Mouse (Mus musculus): ENCODE measurements around the gene Bcas2.
A peak's percentile ranks its signal among the peaks of the same experiment; 100 is the strongest.

Gene Bcas2

GRCm38 (mm10) chr3:103171505-103172267 lies at the start of gene Bcas2:
Gene Bcas2 (plus strand): TSS chr3:103171655.
- DNase-seq (ENCODE audit: low spot score) = peak; percentile 98

DNA sequence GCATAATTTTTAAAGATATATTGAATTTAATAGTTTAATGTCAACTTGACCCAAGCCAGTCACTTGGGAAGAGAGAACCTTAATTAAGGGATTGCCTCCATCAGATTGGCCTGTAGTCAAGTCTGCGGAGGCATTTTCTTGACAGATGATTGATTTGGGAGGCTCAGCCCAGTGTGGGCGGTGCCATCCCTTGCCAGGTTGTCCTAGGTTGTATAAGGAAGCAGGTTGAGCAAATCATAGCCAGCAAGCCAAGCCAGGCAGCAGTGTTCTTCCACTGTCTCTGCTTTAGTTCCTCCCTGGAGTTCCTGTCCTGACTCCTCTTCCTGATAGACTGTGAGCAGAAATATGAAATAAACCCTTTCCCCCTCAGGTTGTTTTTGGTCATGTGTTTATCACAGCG lies 47.8 kb upstream of the Bcas2 start:
- no peak for DNase-seq (ENCODE audit: low spot score)

- DNase-seq (ENCODE audit: low spot score) = no peak
Measured at GRCm38 (mm10) chr3:103126138-103126537, 45.3 kb upstream of the Bcas2 start.

DNA sequence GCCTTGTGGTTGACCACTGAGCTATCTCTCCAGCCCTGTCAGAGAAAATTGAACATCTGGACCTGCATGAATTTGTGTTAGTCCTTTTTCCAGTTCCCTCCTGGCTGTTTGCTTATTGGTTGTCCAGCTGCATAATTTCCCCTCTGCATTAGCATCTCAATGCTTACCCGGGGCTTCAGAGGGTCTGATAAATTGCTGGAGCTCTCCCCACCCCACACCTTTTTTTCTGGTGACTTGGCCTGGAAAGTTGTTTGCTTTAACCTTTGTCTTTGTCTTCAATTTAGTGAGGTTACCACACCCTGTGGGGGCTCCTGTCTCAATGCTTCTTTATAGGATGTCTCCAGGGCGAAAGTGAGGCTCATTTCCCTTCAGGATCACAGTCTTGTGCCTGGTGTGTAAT lies 44.3 kb upstream of the Bcas2 start:
- no peak for DNase-seq (ENCODE audit: low spot score)

DNA sequence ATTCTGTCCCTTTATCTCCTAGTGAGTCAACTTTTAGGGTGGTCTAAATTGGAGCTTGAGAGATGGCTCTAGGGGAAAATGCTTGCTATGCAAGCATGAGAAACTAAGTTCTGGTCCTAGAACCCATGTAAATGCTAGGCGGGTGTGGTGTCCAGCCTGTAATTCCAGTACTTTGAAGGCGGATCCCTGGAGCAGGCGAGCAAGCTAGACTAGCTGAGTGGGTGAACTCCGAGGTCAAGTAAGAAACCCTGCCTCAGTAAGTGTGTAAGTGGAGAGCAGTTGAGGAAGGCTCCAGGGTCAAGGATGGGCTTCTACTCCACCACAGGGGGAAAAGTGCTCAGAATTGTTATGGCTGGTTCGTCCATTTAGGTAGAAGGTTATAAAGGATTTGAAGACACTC lies 43.7 kb upstream of the Bcas2 start:
- DNase-seq (ENCODE audit: low spot score) = no peak

DNA sequence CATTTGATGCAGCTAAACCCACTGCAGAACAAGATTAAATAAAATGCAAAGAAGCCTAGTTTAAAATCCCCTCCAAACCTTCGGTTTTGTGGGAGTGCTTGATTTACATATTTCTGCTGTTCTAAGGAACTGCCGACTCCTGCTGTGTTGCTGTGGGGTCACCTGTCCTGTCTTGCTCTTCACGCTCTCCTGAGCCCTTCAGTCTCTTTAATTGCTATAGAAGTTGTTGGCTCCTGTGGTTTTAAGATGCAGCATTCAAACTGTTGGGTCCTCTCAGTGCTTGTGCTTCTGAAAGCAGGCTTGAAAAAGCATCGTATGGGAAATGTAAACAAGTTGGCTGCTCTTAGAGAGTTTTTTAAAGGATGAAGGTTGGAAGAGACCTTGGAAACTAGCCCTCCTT lies 43.2 kb upstream of the Bcas2 start:
- DNase-seq (ENCODE audit: low spot score) = no peak

- DNase-seq (ENCODE audit: low spot score) = no peak
Measured at GRCm38 (mm10) chr3:103129367-103130159, 41.9 kb upstream of the Bcas2 start.

DNA sequence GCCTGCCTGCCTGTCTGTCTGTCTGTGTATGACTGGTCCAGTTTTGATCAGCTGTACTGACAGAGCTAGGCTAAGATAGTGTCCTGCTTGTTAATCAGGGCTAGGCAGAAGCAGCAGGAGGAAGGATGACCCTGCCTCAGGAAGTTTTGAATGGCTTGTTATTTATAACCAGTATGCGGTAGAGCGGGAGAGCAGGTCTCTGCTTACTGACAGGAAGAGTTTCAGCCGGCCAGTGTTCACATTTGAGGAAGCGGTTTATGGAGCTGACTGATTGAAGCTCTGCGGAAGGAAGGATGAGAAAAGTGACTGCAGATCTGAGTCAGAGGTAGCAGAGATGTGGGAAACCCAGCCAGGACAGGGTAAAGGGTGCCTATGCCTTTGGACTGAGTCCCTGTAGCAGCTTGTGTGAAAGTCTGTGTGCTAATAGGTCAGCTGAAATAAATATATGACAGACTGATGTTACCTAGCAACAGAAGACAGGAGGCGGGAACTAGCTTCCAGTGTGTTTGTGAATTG lies 41.2 kb upstream of the Bcas2 start:
- DNase-seq (ENCODE audit: low spot score) = peak; percentile 23

DNA sequence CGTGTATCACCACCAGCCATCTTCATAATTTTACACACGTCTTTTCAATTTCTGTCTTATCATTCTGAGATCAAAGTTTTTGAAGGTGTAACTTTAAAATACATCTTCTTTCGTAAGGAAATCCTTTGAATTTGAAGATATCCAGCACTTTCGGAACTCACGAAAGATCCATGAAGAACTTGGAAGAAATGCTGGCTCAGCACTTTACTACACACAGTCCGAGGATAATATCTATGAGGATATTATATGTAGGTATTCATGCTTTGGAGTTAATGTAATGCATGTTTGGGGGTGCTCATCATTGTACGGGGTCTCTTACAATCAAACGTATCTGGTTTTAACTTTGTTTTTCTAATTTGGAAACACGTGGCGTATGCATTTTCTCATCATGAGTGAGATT lies 38.4 kb upstream of the Bcas2 start:
- DNase-seq (ENCODE audit: low spot score) = no peak

DNA sequence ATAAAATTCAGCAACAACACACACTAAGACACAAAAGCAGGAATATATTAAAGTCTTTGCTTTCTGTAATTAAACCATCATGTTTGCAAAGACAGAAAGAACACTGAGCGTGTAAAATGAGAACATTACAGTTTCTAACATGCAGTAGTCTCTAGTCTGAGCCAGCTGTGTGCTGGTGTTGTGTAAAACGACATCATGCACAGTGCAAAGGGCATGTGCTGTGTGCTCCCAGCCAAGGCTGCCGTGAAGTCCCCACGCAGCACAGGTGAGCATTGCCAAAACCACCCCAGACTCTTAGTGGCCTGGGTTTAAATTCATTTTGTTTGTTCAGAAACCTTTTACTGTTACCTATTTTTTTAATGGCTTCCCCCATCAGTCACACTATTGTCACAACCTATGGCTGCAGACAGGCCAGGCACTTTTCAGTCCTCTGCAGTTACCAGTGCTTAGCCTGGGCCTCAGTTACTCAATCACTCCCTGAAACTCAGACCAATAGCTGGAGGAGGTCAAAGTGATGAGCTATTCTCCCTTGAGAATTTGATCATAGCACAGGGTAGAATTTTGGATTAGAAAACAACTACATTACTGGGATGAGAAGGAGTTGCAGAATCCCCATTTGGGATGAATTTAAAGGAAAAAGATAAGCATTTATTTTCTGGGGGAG lies 34.9 kb upstream of the Bcas2 start:
- DNase-seq (ENCODE audit: low spot score) = no peak

DNA sequence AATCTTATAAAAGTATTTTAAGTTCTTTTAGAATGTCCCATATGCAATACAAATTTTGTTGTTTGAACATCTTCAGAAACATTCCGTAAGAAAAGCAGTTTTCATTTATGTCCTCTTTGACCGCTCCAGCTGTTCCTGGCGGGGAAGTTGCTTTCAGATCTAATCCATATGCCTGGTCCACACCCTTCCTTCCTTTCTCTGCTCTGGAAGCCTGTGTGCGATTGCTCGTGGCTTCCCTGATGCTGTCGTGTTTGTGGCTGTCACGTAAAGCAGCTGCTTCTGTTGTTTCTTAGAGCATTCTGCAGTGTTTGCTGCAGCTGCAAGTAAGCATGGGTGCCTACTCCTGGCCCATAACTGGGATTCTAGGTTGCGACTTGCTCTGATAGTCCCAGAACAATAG lies 32.4 kb upstream of the Bcas2 start:
- no peak for DNase-seq (ENCODE audit: low spot score)

DNA sequence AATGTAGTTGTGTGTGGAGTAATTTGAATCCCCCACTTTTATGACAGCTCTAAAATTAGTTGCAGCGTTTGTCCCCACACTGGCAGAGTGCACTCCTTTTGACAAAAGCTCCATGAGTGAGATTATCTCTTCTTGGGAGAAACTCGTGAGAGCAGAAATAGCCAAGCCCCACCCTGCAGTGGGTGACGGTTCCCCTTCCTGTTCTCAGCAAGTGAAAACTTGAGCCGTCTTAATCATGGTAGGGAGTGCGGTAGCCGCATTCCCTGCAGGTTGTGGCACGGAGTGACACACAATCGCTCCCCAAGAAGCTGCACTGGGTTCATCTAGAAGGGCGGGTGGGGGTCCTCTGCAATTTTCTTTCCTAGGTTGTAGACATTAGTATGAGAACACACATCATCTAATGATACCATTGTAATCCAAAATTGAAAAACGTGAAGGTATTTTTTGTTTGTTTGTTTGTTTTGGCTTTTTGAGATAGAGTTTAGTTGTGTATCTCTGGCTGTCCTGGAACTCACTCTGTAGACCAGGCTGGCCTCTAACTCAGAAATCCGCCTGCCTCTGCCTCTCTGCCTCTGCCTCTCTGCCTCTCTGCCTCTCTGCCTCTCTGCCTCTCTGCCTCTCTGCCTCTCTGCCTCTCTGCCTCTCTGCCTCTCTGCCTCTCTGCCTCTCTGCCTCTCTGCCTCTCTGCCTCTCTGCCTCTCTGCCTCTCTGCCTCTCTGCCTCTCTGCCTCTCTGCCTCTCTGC lies 31.2 kb upstream of the Bcas2 start:
- DNase-seq (ENCODE audit: low spot score) = peak; percentile 9

GRCm38 (mm10) chr3:103141287-103141686 lies 30.2 kb upstream of the Bcas2 start:
- DNase-seq (ENCODE audit: low spot score) = no peak

- no peak for DNase-seq (ENCODE audit: low spot score)
Measured at GRCm38 (mm10) chr3:103142366-103142765, 29.1 kb upstream of the Bcas2 start.

DNA sequence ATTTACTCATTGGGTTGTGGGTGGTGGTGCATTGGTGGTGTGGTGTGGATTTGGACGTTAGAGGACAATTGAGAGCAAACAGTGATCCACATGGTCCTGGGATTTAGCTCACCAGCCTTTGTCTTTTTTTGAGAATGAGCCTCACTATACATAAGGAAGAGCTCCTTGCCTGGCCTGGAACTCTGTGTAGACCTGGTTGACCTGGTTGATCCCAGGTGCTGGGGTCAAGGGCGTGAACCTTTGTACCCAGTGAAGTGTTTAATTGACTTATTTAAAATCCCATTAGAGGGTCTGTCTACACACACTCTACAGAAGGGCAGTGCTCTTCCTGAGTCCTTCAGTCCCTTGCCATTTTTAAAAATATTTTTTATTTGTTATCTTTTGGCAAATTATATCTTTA lies 26.1 kb upstream of the Bcas2 start:
- no peak for DNase-seq (ENCODE audit: low spot score)

- no peak for DNase-seq (ENCODE audit: low spot score)
Measured at GRCm38 (mm10) chr3:103145791-103146190, 25.7 kb upstream of the Bcas2 start.

- no peak for DNase-seq (ENCODE audit: low spot score)
Measured at GRCm38 (mm10) chr3:103146330-103147166, 24.9 kb upstream of the Bcas2 start.

- no peak for DNase-seq (ENCODE audit: low spot score)
Measured at GRCm38 (mm10) chr3:103147775-103148174, 23.7 kb upstream of the Bcas2 start.

DNA sequence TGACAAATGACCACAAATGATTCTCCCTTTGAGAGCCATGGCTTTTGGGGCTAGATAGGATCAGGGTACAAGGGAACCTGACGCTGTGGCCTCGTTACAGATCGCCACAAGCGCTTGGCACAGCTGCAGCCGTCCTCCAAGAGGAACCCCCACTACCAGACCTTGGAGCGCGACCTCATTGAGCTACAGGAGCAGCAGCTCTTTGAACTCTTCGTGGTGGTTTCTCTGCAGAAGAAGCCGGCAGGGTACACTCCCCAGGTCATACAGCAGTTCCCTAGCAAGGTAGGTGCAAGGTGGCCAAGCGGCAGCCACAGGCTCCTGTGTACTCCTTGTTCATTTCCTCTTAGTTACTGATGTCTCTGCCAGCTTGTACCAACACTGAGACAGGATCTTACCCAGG lies 22.5 kb upstream of the Bcas2 start:
- no peak for DNase-seq (ENCODE audit: low spot score)

DNA sequence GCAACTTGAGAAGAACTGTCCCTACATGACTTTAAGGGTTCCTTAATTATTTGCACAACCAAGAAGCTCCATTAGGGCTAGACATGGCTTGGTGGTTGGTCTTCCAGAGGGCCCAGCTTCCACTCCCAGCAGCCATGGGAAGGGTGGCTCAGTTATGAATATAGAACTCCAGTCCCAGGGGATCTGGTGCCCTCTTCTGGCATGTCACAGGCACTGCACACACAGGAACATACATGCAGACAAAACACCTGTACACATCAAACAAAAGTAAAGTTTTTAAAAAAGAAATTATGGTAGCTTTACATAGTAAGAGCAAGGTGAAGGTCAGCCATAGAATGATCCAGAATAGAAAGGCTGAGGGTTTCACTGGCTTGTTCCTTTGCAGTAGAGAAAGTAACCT lies 17.7 kb upstream of the Bcas2 start:
- no peak for DNase-seq (ENCODE audit: low spot score)

DNA sequence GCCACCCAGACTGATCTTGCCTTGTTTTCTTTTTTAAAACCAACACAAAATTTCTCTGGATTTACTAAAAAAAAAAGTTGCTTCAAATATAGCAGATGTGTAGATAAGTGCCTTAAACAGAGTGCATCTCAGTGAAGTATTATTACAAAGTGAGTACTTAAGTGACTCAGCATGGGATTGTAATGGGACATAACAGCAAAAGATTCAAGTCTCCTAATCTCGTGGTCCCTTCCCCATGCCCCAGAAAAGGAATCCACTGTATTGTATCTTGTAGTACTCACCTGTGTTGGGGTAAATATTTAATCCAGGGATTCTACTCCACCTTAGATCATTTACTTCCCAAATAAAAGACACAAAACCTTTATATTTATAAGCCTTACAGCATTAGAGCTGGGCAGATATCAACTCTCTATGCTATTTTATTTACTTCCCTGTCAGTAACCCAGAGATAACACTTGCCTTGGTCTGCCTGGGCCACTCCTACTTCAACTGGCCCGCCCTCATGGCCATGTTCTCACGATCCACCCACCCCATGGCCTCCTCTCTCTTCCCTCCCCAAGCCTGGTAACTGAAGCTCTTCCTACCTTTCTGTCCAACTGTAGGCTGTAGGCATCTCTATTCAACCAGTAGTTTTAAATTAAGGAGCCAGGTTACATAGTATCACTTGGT lies 12.1 kb upstream of the Bcas2 start:
- DNase-seq (ENCODE audit: low spot score) = no peak

All from layer of hippocampus, adult 11-12 months (tissue).